ENCODE assay signal across 9 mouse cellular contexts in genomic region chr7:87246940-87247339, GRCm38 (mm10). TPM values are rescaled to one million over a fixed set of nuclear protein-coding genes. Genes with fewer than 3 reads are reported as not detected.
DNase-seq lines count a peak whose midpoint lies in the region; ATAC-seq and TF ChIP-seq lines count a peak whose summit lies in the region.
"Had no signal": no experiment of that assay in that cellular context is flagged by ENCODE, and none has a peak within 500 bp of the region (broad histone marks: within the 10 kb centered on the region; RNA-seq: fewer than 3 reads in every experiment).

No protein-coding gene starts in this region.

- peak overlapping the region; percentile 79 for H3K4me3 ChIP-seq in heart, embryonic 12.5 days
- peak overlapping the region; percentile 77 for H3K4me3 ChIP-seq in ES-Bruce4 (ENCODE audit: low read depth, low read length)
- H3K4me3 ChIP-seq in forebrain, postnatal 0 days (ENCODE audit: low read depth, low read length): peak overlapping the region; percentile 66
- H3K4me3 ChIP-seq in liver, embryonic 15.5 days (replicated peaks): peak overlapping the region; percentile 44

- no peak for TF ChIP-seq EP300 in ES-Bruce4 (IDR thresholded peaks at IDR 0.05; ENCODE audit: insufficient read depth, low read depth, low read length)

- 64% methylated on average over 1 of the region's 1 CpGs for WGBS in heart, embryonic 12.5 days
- 72% methylated on average over 1 of the region's 1 CpGs for WGBS in forebrain, postnatal 0 days
- 56% methylated on average over 1 of the region's 1 CpGs for WGBS in liver, embryonic 15.5 days (ENCODE audit: insufficient replicate concordance)

- no peak for TF ChIP-seq POLR2A in ES-Bruce4 (IDR thresholded peaks at IDR 0.05; ENCODE audit: insufficient read depth, low read length)

- no peaks in the 10 kb centered on the region for H3K9me3 ChIP-seq in heart, embryonic 12.5 days (replicated peaks)
- H3K9me3 ChIP-seq in ES-Bruce4 (replicated peaks; ENCODE audit: control insufficient read depth, insufficient read depth, low read length, poor library complexity, severe bottlenecking): no peaks in the 10 kb centered on the region
- H3K9me3 ChIP-seq in forebrain, postnatal 0 days (ENCODE audit: low read length): no peaks in the 10 kb centered on the region
- H3K9me3 ChIP-seq in liver, embryonic 15.5 days (replicated peaks): no peaks in the 10 kb centered on the region

- DNase-seq in heart, adult 9 months (ENCODE audit: low spot score in 2 of 2): no peak
- DNase-seq in forebrain, postnatal 0 days: no peak
- no peak for DNase-seq in T-cell, adult 2 months (ENCODE audit: low spot score)
- no peak for DNase-seq in right cerebral cortex, adult 2 months (ENCODE audit: low spot score in 2 of 2)
- no peak for DNase-seq in thymus, postnatal 10 days (ENCODE audit: low spot score in 2 of 2)
- DNase-seq: B cell, adult 2 months had no signal

- no peak for TF ChIP-seq CTCF in ES-Bruce4 (IDR thresholded peaks at IDR 0.05; ENCODE audit: low read depth, low read length)
- no peak for TF ChIP-seq CTCF in forebrain, postnatal 0 days (IDR thresholded peaks at IDR 0.05; ENCODE audit: low read depth)

- H3K27ac ChIP-seq in heart, embryonic 12.5 days (ENCODE audit: poor library complexity, severe bottlenecking): peak overlapping the region; percentile 60
- no peak overlapping the region for H3K27ac ChIP-seq in ES-Bruce4 (ENCODE audit: insufficient read depth, low read length)
- H3K27ac ChIP-seq in forebrain, postnatal 0 days (ENCODE audit: low read depth, low read length): no peak overlapping the region
- H3K27ac ChIP-seq in liver, embryonic 15.5 days (replicated peaks): no peak overlapping the region

- peaks cover 10% of the 10 kb centered on the region; the same call in 1 of the 2 replicates for H3K4me1 ChIP-seq in heart, embryonic 12.5 days (replicated peaks)
- H3K4me1 ChIP-seq in ES-Bruce4 (ENCODE audit: control insufficient read depth, insufficient read depth, low read length): no peaks in the 10 kb centered on the region
- no peaks in the 10 kb centered on the region; the same call in 1 of the 2 replicates for H3K4me1 ChIP-seq in forebrain, postnatal 0 days (ENCODE audit: insufficient read depth)
- H3K4me1 ChIP-seq in liver, embryonic 15.5 days (replicated peaks): no peaks in the 10 kb centered on the region

- no peaks in the 10 kb centered on the region for H3K27me3 ChIP-seq in heart, embryonic 12.5 days (replicated peaks)
- H3K27me3 ChIP-seq in ES-Bruce4 (ENCODE audit: control insufficient read depth, insufficient read depth, low read length, poor library complexity, severe bottlenecking): no peaks in the 10 kb centered on the region
- no peaks in the 10 kb centered on the region for H3K27me3 ChIP-seq in forebrain, postnatal 0 days (ENCODE audit: insufficient read depth, low read length)
- H3K27me3 ChIP-seq in liver, embryonic 15.5 days: no peaks in the 10 kb centered on the region

- peak overlapping the region; percentile 80 for H3K9ac ChIP-seq in heart, embryonic 12.5 days
- H3K9ac ChIP-seq in ES-Bruce4 (ENCODE audit: low read depth, poor library complexity, severe bottlenecking): peak overlapping the region; percentile 79
- H3K9ac ChIP-seq in forebrain, postnatal 0 days: peak overlapping the region; percentile 71
- H3K9ac ChIP-seq in liver, embryonic 15.5 days: no peak overlapping the region

- H3K36me3 ChIP-seq in heart, embryonic 12.5 days: no peaks in the 10 kb centered on the region
- no peaks in the 10 kb centered on the region for H3K36me3 ChIP-seq in ES-Bruce4 (ENCODE audit: control insufficient read depth, insufficient read depth, low read length, poor library complexity, severe bottlenecking)
- H3K36me3 ChIP-seq in forebrain, postnatal 0 days (ENCODE audit: insufficient read depth): no peaks in the 10 kb centered on the region
- no peaks in the 10 kb centered on the region for H3K36me3 ChIP-seq in liver, embryonic 15.5 days (replicated peaks)

- H3K4me2 ChIP-seq in heart, embryonic 12.5 days: peak overlapping the region; percentile 76
- H3K4me2 ChIP-seq in forebrain, postnatal 0 days (ENCODE audit: low read depth): peak overlapping the region; percentile 82
- peak overlapping the region; percentile 62 for H3K4me2 ChIP-seq in liver, embryonic 15.5 days

- peak; percentile 23; the same call in 1 of the 2 replicates for ATAC-seq in heart, embryonic 12.5 days (ENCODE audit: insufficient number of reproducible peaks, low FRiP score)
- peak; percentile 19 for ATAC-seq in forebrain, postnatal 0 days
- no peak for ATAC-seq in liver, embryonic 15.5 days (ENCODE audit: insufficient read depth)

RNA-seq across cellular contexts. Expression of gene Nox4, which starts 1.0 kb away (rescaled TPM):
- polyA plus RNA-seq in heart, embryonic 12.5 days (2016; fragmentation: Nextera tagmentation; extraction: Ambion mirVana): 4.1 and 4.3 TPM in 2 replicates
- 8.2 and 8.5 TPM in 2 replicates for polyA plus RNA-seq in ES-Bruce4 (2011; ENCODE audit: insufficient read depth, insufficient read length, low read depth, missing spikeins)
- 1.5 and 1.6 TPM in 2 replicates for total RNA-seq in forebrain, postnatal 0 days (2014; rRNA removed)
- 0.89 and 1.1 TPM in 2 replicates for polyA plus RNA-seq in forebrain, postnatal 0 days (2015; fragmentation: Nextera tagmentation; extraction: Ambion mirVana)
- 0.10 and 0.14 TPM in 2 replicates for polyA plus RNA-seq in liver, embryonic 15.5 days (2015; fragmentation: Nextera tagmentation; extraction: Ambion mirVana)
